Mouse (Mus musculus): ENCODE data around the gene Eif5a. TPM values are rescaled to one million over a fixed set of nuclear protein-coding genes. Genes with fewer than 3 reads are reported as not detected.
A peak's percentile ranks its signal among the peaks of the same experiment; 100 is the strongest.

The Eif5a gene
- total and polyA plus RNA-seq, 3 experiments: 1,419 to 3,314 (median 2,729) TPM

DNA sequence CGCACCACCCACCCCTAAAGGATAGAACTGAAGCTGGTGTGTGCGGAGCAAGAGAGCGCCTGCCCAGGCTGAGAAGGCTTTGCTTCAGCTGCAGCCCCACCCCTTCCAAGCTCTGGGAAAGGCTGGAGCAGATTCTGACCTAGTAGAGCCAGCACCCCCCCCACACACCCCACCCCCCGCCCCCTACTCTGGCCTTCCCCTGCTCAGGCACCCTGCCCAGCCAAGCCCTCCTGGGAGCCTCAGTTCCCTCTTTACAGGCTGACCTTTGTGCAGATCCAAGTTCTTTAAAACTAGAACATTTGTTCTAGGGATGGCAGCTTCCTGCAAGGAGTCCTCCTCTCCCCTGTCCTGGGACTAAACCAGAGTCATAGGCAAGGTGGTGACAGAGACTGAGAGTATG, 15.6 kb upstream of the Eif5a start:
- dilution Hi-C loops (cut with MboI; ENCODE audit: extremely low pct_ligation_motif_present, extremely low pct_unique_long_range_greater_than_20kb, low sequenced_read_pairs): no loop called here
- H3K27me3 ChIP-seq (replicated peaks): peaks cover 65% of the 10 kb centered on the region
- no peaks in the 10 kb centered on the region for H3K36me3 ChIP-seq (replicated peaks in 1 of 2; ENCODE audit: control insufficient read depth in 1 of 2, insufficient read depth in 1 of 2, low read length in 1 of 2)
- H3K79me2 ChIP-seq (replicated peaks; ENCODE audit: control insufficient read depth, extremely low read depth, insufficient read depth, poor library complexity, severe bottlenecking): no peaks in the 10 kb centered on the region
- no peak overlapping the region for H3K4me2 ChIP-seq (ENCODE audit: insufficient read depth, low read depth, poor library complexity, severe bottlenecking)
- TF ChIP-seq NELFE (IDR thresholded peaks at IDR 0.05; ENCODE audit: low read depth, low read length) (no peak), JUN (IDR thresholded peaks at IDR 0.05; ENCODE audit: insufficient read depth, low read depth, low read length) (no peak), RCOR1 (conservative IDR thresholded peaks at IDR 0.05; ENCODE audit: low read depth, low read length) (no peak), KAT2A (IDR thresholded peaks at IDR 0.05; ENCODE audit: insufficient replicate concordance, low read length) (no peak), USF2 (conservative IDR thresholded peaks at IDR 0.05; ENCODE audit: low read depth, low read length) (no peak), ZC3H11A (IDR thresholded peaks at IDR 0.05; ENCODE audit: low read depth, low read length) (no peak), POLR2A (IDR thresholded peaks at IDR 0.05; ENCODE audit: low read depth, low read length) (no peak), ZKSCAN1 (IDR thresholded peaks at IDR 0.05; ENCODE audit: borderline replicate concordance, low read depth, low read length) (no peak), USF1 (IDR thresholded peaks at IDR 0.05; ENCODE audit: low read depth, low read length) (no peak), MAX (IDR thresholded peaks at IDR 0.05; ENCODE audit: low read length) (no peak)
- H3K4me1 ChIP-seq (ENCODE audit: control insufficient read depth in 1 of 2, insufficient read depth in 2 of 2): peaks cover 0 to 39% of the 10 kb centered on the region in 2 experiments; a peak in 3 of 4 replicates
- no peak overlapping the region for H3K9ac ChIP-seq (ENCODE audit: insufficient read depth, low read depth)
- in situ Hi-C loops (cut with MboI; ENCODE audit: low pct_ligation_motif_present, low pct_unique_long_range_greater_than_20kb, low sequenced_read_pairs): no loop called here
- H3K4me3 ChIP-seq (replicated peaks in 1 of 3; ENCODE audit: low read depth in 2 of 3, low read length in 2 of 3, poor library complexity in 1 of 3): no peak overlapping the region
- H3K27ac ChIP-seq (ENCODE audit: insufficient read depth, low read depth): no peak overlapping the region
- H3K9me3 ChIP-seq (replicated peaks; ENCODE audit: low read length): no peaks in the 10 kb centered on the region
- no peak for DNase-seq (ENCODE audit: extremely low read depth)

DNA sequence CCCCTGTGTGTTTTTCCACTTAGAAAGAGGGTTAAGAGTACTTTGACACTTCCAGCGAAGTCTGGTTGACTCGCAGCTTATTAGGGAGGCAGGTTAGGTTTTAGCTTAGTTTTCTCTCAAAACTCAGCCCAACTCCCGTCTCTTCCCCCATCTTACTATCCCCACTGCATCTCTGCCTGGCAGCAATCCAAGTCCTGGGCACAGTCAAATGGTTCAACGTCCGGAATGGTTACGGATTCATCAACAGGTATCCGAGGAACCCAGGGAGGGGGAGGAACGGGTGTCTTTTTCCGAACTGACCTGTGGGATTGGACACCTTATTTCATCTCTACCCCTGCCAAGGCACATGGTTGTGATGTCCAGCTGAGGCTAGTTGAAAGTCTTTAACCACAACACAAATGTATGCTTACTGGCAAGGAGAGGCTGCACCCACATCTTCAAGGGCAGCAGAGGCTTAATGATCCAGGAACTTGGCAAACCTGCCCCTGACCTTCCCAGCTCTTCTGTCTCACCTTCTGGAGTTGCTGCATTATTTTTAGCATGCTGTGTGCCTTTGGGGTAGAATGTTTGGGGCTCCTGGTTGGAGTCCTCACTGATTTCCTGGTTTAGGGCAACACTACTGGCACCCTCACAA, 15.1 kb upstream of the Eif5a start:
- no peak overlapping the region for H3K9ac ChIP-seq (ENCODE audit: insufficient read depth, low read depth)
- in situ Hi-C loops (cut with MboI; ENCODE audit: low pct_ligation_motif_present, low pct_unique_long_range_greater_than_20kb, low sequenced_read_pairs): no loop called here
- peaks cover 65% of the 10 kb centered on the region for H3K27me3 ChIP-seq (replicated peaks)
- TF ChIP-seq NRF1 (IDR thresholded peaks at IDR 0.05; ENCODE audit: low read depth, low read length) (no peak), SMC3 (IDR thresholded peaks at IDR 0.05; ENCODE audit: low read depth, low read length) (no peak)
- dilution Hi-C loops (cut with MboI; ENCODE audit: extremely low pct_ligation_motif_present, extremely low pct_unique_long_range_greater_than_20kb, low sequenced_read_pairs): no loop called here
- H3K27ac ChIP-seq (ENCODE audit: insufficient read depth, low read depth): no peak overlapping the region
- H3K4me2 ChIP-seq (ENCODE audit: insufficient read depth, low read depth, poor library complexity, severe bottlenecking): no peak overlapping the region
- no peaks in the 10 kb centered on the region for H3K36me3 ChIP-seq (replicated peaks in 1 of 2; ENCODE audit: control insufficient read depth in 1 of 2, insufficient read depth in 1 of 2, low read length in 1 of 2)
- DNase-seq (ENCODE audit: extremely low read depth): no peak
- H3K4me3 ChIP-seq (replicated peaks in 1 of 3; ENCODE audit: low read depth in 2 of 3, low read length in 2 of 3, poor library complexity in 1 of 3): no peak overlapping the region
- H3K4me1 ChIP-seq (ENCODE audit: control insufficient read depth in 1 of 2, insufficient read depth in 2 of 2): peaks cover 0 to 42% of the 10 kb centered on the region in 2 experiments; a peak in 3 of 4 replicates
- no peaks in the 10 kb centered on the region for H3K9me3 ChIP-seq (replicated peaks; ENCODE audit: low read length)
- H3K79me2 ChIP-seq (replicated peaks; ENCODE audit: control insufficient read depth, extremely low read depth, insufficient read depth, poor library complexity, severe bottlenecking): no peaks in the 10 kb centered on the region

DNA sequence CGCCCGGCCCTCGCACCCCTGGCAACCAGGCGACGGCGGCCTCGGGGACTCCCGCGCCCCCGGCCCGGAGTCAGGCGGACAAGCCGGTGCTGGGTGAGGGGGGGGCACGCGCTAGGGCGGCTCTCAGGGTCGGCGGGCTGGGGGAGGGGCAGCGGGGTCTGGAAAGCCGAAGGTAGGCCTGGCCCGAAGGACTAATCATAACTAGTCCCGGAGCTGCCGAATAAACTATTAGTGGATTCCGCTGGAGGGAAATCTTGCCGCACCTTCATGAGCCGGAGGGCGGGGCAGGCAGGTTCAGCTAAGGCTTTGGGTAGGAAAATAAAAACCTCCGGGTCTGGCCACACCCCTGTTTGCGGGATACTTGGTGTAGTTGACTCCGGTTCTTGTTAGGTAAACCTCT, 14.4 kb upstream of the Eif5a start:
- Histone ChIP-seq H3K9me3 (replicated peaks; ENCODE audit: low read length) (no peaks in the 10 kb centered on the region), H3K4me2 (ENCODE audit: insufficient read depth, low read depth, poor library complexity, severe bottlenecking) (peak overlapping the region; percentile 92), H3K4me3 (replicated peaks in 1 of 3; ENCODE audit: low read depth in 2 of 3, low read length in 2 of 3, poor library complexity in 1 of 3) (peak overlapping the region in 1 of 3 experiments; percentile 51), H3K36me3 (replicated peaks in 1 of 2; ENCODE audit: control insufficient read depth in 1 of 2, insufficient read depth in 1 of 2, low read length in 1 of 2) (no peaks in the 10 kb centered on the region), H3K27me3 (replicated peaks) (peaks cover 65% of the 10 kb centered on the region), H3K9ac (ENCODE audit: insufficient read depth, low read depth) (no peak overlapping the region), H3K79me2 (replicated peaks; ENCODE audit: control insufficient read depth, extremely low read depth, insufficient read depth, poor library complexity, severe bottlenecking) (no peaks in the 10 kb centered on the region), H3K27ac (ENCODE audit: insufficient read depth, low read depth) (no peak overlapping the region), H3K4me1 (ENCODE audit: control insufficient read depth in 1 of 2, insufficient read depth in 2 of 2) (peaks cover 2 to 49% of the 10 kb centered on the region in 2 experiments)
- in situ Hi-C loops (cut with MboI; ENCODE audit: low pct_ligation_motif_present, low pct_unique_long_range_greater_than_20kb, low sequenced_read_pairs) (no loop called here), dilution Hi-C loops (cut with MboI; ENCODE audit: extremely low pct_ligation_motif_present, extremely low pct_unique_long_range_greater_than_20kb, low sequenced_read_pairs) (no loop called here)
- no peak for TF ChIP-seq MAFK (IDR thresholded peaks at IDR 0.05; ENCODE audit: insufficient replicate concordance, low read length)
- TF ChIP-seq HCFC1 (IDR thresholded peaks at IDR 0.05; ENCODE audit: low read depth, low read length): no peak
- no peak for TF ChIP-seq MXI1 (IDR thresholded peaks at IDR 0.05; ENCODE audit: low read depth, low read length)
- no peak for TF ChIP-seq ELF1 (IDR thresholded peaks at IDR 0.05; ENCODE audit: low read depth, low read length)
- no peak for TF ChIP-seq JUND (conservative IDR thresholded peaks at IDR 0.05; ENCODE audit: low read depth, low read length)
- no peak for DNase-seq (ENCODE audit: extremely low read depth)
